Mouse (Mus musculus): ENCODE data around the gene Cd151. TPM values are rescaled to one million over a fixed set of nuclear protein-coding genes. Genes with fewer than 3 reads are reported as not detected.
A peak's percentile ranks its signal among the peaks of the same experiment; 100 is the strongest.

Cd151 gene
- 10 to 100 TPM; 83.2 to 90.2 TPM for total RNA-seq (2021)
- long read RNA-seq, experiment 1, transcript Cd151-203 (8 exons, 1,708 nt): major isoform, 23 of 70 reads
- long read RNA-seq, experiment 1, transcript Cd151-201 (7 exons, 1,619 nt): major isoform, 23 of 70 reads
- long read RNA-seq, experiment 1, transcript Cd151-202 (8 exons, 1,865 nt): minor isoform, 8 of 70 reads
- long read RNA-seq, experiment 1, partial matches to known transcripts: 13 of 70 reads
- long read RNA-seq, experiment 1, other reads (novel, unspliced or antisense): 3 of 70 reads
- long read RNA-seq, experiment 2, transcript Cd151-202 (8 exons, 1,865 nt): minor isoform, 12 of 75 reads
- long read RNA-seq, experiment 2, transcript Cd151-203 (8 exons, 1,708 nt): minor isoform, 16 of 75 reads
- long read RNA-seq, experiment 2, transcript Cd151-201 (7 exons, 1,619 nt): major isoform, 31 of 75 reads
- long read RNA-seq, experiment 2, partial matches to known transcripts: 12 of 75 reads
- long read RNA-seq, experiment 2, other reads (novel, unspliced or antisense): 4 of 75 reads

- intact Hi-C loops (cut with DNase I): no loop called here
- no peak for TF ChIP-seq CTCF (IDR thresholded peaks at IDR 0.05)
- H3K4me3 ChIP-seq: peak within 1 kb of the TSS; percentile 87
- peak within 1 kb of the TSS; percentile 94 for H3K27ac ChIP-seq
- DNase-seq: peak; percentile 94
These were observed at the start of gene Cd151 for GRCm38 (mm10) chr7:141467230-141468030. Gene Cd151, plus strand, starts transcription at chr7:141467392.

DNA sequence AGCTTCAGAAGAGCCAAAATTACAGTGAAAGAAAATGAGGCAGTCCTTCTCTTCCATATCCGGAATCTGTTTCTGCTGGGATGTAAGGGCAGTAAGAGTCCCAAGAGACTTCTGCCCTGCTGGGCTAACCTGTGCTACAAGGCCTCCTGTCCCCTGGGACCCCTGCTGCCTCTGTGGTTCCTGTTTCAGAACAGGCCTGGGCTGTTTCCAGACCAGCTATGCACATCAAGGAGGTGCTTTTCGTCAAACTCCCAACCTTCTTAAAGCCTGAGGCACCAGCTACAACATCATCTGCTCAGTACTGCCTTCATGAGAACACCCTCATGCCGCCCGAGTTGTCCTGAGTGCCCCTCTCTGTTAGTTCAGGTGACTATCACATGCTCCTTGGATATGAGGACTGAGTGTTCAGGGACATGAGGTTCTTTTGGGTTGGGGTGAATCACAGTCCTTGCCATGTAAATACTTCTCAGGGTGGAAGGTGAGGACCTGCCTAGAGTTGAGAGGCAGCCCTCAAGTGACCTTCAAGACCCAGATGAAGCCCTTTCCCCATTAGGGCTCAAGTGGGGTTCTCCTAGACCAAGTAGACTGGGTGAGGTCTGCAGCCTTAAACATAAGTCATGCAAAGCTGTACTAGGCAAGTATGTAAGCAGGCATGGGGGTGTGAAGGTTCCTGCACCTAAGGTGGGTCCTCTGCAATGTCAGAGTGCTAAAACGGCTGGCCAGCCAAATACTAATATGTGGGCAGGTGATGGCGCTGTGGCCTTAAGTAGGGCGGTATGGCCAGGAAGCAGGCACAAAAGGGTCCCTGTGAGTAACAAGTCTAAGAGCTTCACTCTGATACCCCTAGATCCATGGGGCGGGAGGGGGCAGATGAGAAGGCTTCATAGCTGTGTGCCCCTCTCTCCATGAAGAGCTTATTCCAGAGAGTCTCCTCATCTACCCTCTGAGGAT lies 49.2 kb upstream of the Cd151 start:
- TF ChIP-seq CTCF (IDR thresholded peaks at IDR 0.05): no peak; the same call in 1 of the 2 replicates
- H3K27ac ChIP-seq: no peak overlapping the region
- intact Hi-C loops (cut with DNase I): no loop called here
- H3K4me3 ChIP-seq: no peak overlapping the region
- DNase-seq: no peak

DNA sequence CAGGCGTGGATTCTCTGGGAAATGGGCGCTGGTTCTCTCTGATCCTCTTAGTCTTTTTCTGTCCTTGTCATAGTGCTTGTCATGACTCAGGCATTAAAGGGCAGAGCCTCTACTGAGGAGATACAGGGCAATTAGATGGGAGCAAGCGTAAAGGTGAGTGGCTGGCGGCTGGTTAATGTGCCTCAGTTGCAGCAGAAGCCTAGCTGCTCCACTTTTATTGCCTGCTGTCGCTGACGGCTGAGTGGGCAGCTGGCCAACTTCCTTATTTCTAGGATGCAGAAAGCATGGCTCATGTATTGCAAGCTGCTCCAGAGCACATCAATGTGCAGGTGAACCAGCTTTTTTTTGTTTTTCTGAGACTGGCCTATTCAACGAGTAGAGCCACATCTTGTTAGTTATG lies 48.2 kb upstream of the Cd151 start:
- no peak for TF ChIP-seq CTCF (IDR thresholded peaks at IDR 0.05)
- intact Hi-C loops (cut with DNase I): no loop called here

DNA sequence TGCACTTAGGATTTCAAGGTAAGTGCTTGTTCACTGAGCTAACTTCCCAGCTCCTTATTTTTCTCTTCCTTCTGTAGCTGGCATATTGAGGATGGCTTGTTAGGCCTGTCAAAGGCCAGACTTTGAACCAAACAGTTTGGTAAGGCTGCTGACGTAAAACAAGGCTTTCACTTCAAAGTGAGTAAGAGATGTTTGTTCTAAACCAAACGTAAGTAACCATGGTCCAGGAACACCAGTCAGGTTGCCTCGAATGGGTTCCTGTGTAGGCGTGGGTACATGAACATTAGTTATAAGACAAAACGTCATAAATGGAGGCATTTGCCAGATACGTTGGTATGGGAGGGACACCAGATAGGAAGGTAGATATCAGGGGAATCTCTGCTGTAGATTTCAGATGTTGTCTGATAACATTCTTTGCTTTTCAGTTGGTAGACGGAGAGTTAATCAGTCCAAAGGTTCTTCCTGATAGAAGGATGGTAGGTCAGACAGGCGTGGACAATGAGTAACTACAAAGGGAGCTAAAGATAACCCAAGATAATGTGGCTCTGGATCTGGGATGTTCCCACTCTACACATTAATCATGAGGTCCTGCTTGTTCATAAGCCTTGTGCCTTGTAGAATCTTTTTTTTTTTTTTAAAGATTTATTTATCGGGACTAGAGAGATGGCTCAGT lies 47.0 kb upstream of the Cd151 start:
- H3K4me3 ChIP-seq: no peak overlapping the region
- TF ChIP-seq CTCF (IDR thresholded peaks at IDR 0.05): no peak
- H3K27ac ChIP-seq: no peak overlapping the region
- intact Hi-C loops (cut with DNase I): no loop called here
- DNase-seq: no peak

More for the DNA sequence above, 48.2 kb upstream of the Cd151 start:
- Histone ChIP-seq H3K27ac (no peak overlapping the region), H3K4me3 (no peak overlapping the region)
- no peak for DNase-seq

GRCm38 (mm10) chr7:141423811-141424210 lies 43.4 kb upstream of the Cd151 start:
- Histone ChIP-seq H3K4me3 (no peak overlapping the region), H3K27ac (no peak overlapping the region; the same call in 1 of the 2 replicates)
- TF ChIP-seq CTCF (IDR thresholded peaks at IDR 0.05): no peak
- DNase-seq: no peak
- intact Hi-C loops (cut with DNase I): no loop called here

GRCm38 (mm10) chr7:141426948-141427730 lies 40.1 kb upstream of the Cd151 start:
- Histone ChIP-seq H3K27ac (no peak overlapping the region), H3K4me3 (no peak overlapping the region)
- intact Hi-C loops (cut with DNase I): no loop called here
- no peak for TF ChIP-seq CTCF (IDR thresholded peaks at IDR 0.05)
- DNase-seq: no peak

GRCm38 (mm10) chr7:141428701-141429100 lies 38.5 kb upstream of the Cd151 start:
- no peak for TF ChIP-seq CTCF (IDR thresholded peaks at IDR 0.05)
- Histone ChIP-seq H3K27ac (no peak overlapping the region), H3K4me3 (peak overlapping the region; percentile 46; the same call in 1 of the 2 replicates)
- intact Hi-C loops (cut with DNase I): no loop called here
- no peak for DNase-seq

DNA sequence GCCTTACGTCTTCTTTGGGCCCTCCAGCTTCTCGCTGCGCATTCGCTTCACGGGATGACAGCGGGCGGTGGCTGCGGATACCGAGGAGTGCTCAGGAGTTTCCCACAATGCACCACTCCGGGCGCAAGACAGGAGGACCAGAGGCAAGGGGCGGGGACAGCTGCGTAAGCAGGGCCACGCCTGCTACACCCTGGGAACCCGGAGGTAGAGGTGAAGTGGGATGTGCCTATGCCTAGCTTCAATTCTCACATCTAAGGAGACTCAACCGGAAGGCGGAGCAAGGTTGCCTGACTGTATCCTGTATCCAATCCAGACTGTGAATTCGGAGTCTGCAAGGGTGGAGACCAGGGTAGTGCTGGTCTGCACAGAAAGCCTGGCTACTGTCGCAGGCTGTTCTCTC lies 37.9 kb upstream of the Cd151 start, which contains the start of gene Cend1:
Cend1 (minus strand) TSS at position 182 of the 400 bp plus-strand sequence.
- intact Hi-C loops (cut with DNase I): no loop called here
- peak within 1 kb of the TSS; percentile 46 for H3K4me3 ChIP-seq

GRCm38 (mm10) chr7:141429840-141430584 lies 37.2 kb upstream of the Cd151 start:
- intact Hi-C loops (cut with DNase I): no loop called here
- no peak for TF ChIP-seq CTCF (IDR thresholded peaks at IDR 0.05)
- Histone ChIP-seq H3K27ac (no peak overlapping the region), H3K4me3 (no peak overlapping the region)
- no peak for DNase-seq

More for the DNA sequence above, 37.9 kb upstream of the Cd151 start, which contains the start of gene Cend1:
- TF ChIP-seq CTCF (IDR thresholded peaks at IDR 0.05): no peak
- peak; percentile 53 for DNase-seq
- peak within 1 kb of the TSS; percentile 24; the same call in 1 of the 2 replicates for H3K27ac ChIP-seq

Data from gastrocnemius, adult 2 months (tissue).